Mouse (Mus musculus): ENCODE data around the gene Cog2. TPM values are rescaled to one million over a fixed set of nuclear protein-coding genes. Genes with fewer than 3 reads are reported as not detected.

Cog2 gene
- polyA plus RNA-seq, 2 experiments, result 36.1 to 40.5 TPM

- H3K4me3 ChIP-seq (replicated peaks; ENCODE audit: low read length), result no peak overlapping the region
- TF ChIP-seq POLR2A (IDR thresholded peaks at IDR 0.05; ENCODE audit: borderline replicate concordance, extremely low read depth, insufficient read depth, insufficient read length), result no peak
- WGBS, result 65% methylated on average over 5 of the region's 5 CpGs
- no peak overlapping the region for H3K4me2 ChIP-seq (replicated peaks; ENCODE audit: low read depth, low read length, severe bottlenecking)
- peaks cover 4% of the 10 kb centered on the region for H3K36me3 ChIP-seq (ENCODE audit: control insufficient read depth, insufficient read depth, low read length)
- H3K9ac ChIP-seq (ENCODE audit: low read depth, low read length, severe bottlenecking), result no peak overlapping the region
- no peaks in the 10 kb centered on the region for H3K27me3 ChIP-seq (ENCODE audit: control insufficient read depth, insufficient read depth, low read length)
- H3K9me3 ChIP-seq (ENCODE audit: control insufficient read depth, low read length), result no peaks in the 10 kb centered on the region
- ATAC-seq (ENCODE audit: low FRiP score, low read depth) (no peak), DNase-seq (ENCODE audit: low spot score) (no peak)
- no peak overlapping the region for H3K27ac ChIP-seq (replicated peaks; ENCODE audit: low read depth, low read length)
- no peaks in the 10 kb centered on the region for H3K4me1 ChIP-seq (ENCODE audit: control insufficient read depth, insufficient read depth, low read length)
Measured at GRCm38 (mm10) chr8:124557476-124557875, 36.9 kb downstream of the Cog2 start.

GRCm38 (mm10) chr8:124567126-124567525 lies 46.6 kb downstream of the Cog2 start:
- Histone ChIP-seq H3K4me2 (replicated peaks; ENCODE audit: low read depth, low read length, severe bottlenecking) (no peak overlapping the region), H3K27ac (replicated peaks; ENCODE audit: low read depth, low read length) (no peak overlapping the region), H3K9me3 (ENCODE audit: control insufficient read depth, low read length) (no peaks in the 10 kb centered on the region), H3K4me1 (ENCODE audit: control insufficient read depth, insufficient read depth, low read length) (0 out of 2 replicates have a peak, but pooled peaks cover 3% of the 10 kb centered on the region), H3K9ac (ENCODE audit: low read depth, low read length, severe bottlenecking) (no peak overlapping the region), H3K27me3 (ENCODE audit: control insufficient read depth, insufficient read depth, low read length) (no peaks in the 10 kb centered on the region), H3K4me3 (replicated peaks; ENCODE audit: low read length) (no peak overlapping the region), H3K36me3 (ENCODE audit: control insufficient read depth, insufficient read depth, low read length) (no peaks in the 10 kb centered on the region)
- ATAC-seq (ENCODE audit: low FRiP score, low read depth) (no peak), DNase-seq (ENCODE audit: low spot score) (no peak)
- 92% methylated on average over 6 of the region's 6 CpGs for WGBS
- TF ChIP-seq POLR2A (IDR thresholded peaks at IDR 0.05; ENCODE audit: borderline replicate concordance, extremely low read depth, insufficient read depth, insufficient read length), result no peak

- Histone ChIP-seq H3K9me3 (ENCODE audit: control insufficient read depth, low read length) (no peaks in the 10 kb centered on the region), H3K4me3 (replicated peaks; ENCODE audit: low read length) (no peak overlapping the region), H3K27ac (replicated peaks; ENCODE audit: low read depth, low read length) (no peak overlapping the region), H3K4me1 (ENCODE audit: control insufficient read depth, insufficient read depth, low read length) (0 out of 2 replicates have a peak, but pooled peaks cover 3% of the 10 kb centered on the region), H3K36me3 (ENCODE audit: control insufficient read depth, insufficient read depth, low read length) (no peaks in the 10 kb centered on the region), H3K27me3 (ENCODE audit: control insufficient read depth, insufficient read depth, low read length) (no peaks in the 10 kb centered on the region), H3K9ac (ENCODE audit: low read depth, low read length, severe bottlenecking) (no peak overlapping the region), H3K4me2 (replicated peaks; ENCODE audit: low read depth, low read length, severe bottlenecking) (no peak overlapping the region)
- WGBS, result 82% methylated on average over 3 of the region's 3 CpGs
- ATAC-seq (ENCODE audit: low FRiP score, low read depth) (no peak), DNase-seq (ENCODE audit: low spot score) (no peak)
- no peak for TF ChIP-seq POLR2A (IDR thresholded peaks at IDR 0.05; ENCODE audit: borderline replicate concordance, extremely low read depth, insufficient read depth, insufficient read length)
Measured at GRCm38 (mm10) chr8:124567584-124567983, 47.0 kb downstream of the Cog2 start.

- Histone ChIP-seq H3K4me1 (ENCODE audit: control insufficient read depth, insufficient read depth, low read length) (0 out of 2 replicates have a peak, but pooled peaks cover 5% of the 10 kb centered on the region), H3K4me3 (replicated peaks; ENCODE audit: low read length) (no peak overlapping the region), H3K9ac (ENCODE audit: low read depth, low read length, severe bottlenecking) (no peak overlapping the region), H3K27ac (replicated peaks; ENCODE audit: low read depth, low read length) (no peak overlapping the region), H3K4me2 (replicated peaks; ENCODE audit: low read depth, low read length, severe bottlenecking) (no peak overlapping the region), H3K27me3 (ENCODE audit: control insufficient read depth, insufficient read depth, low read length) (no peaks in the 10 kb centered on the region), H3K9me3 (ENCODE audit: control insufficient read depth, low read length) (no peaks in the 10 kb centered on the region), H3K36me3 (ENCODE audit: control insufficient read depth, insufficient read depth, low read length) (no peaks in the 10 kb centered on the region)
- WGBS, result 60% methylated on average over 2 of the region's 2 CpGs
- TF ChIP-seq POLR2A (IDR thresholded peaks at IDR 0.05; ENCODE audit: borderline replicate concordance, extremely low read depth, insufficient read depth, insufficient read length), result no peak
- DNase-seq (ENCODE audit: low spot score), result no peak
- ATAC-seq (ENCODE audit: low FRiP score, low read depth), result no peak
Measured at GRCm38 (mm10) chr8:124569100-124569499, 48.5 kb downstream of the Cog2 start.

- Histone ChIP-seq H3K36me3 (ENCODE audit: control insufficient read depth, insufficient read depth, low read length) (no peaks in the 10 kb centered on the region), H3K4me1 (ENCODE audit: control insufficient read depth, insufficient read depth, low read length) (0 out of 2 replicates have a peak, but pooled peaks cover 5% of the 10 kb centered on the region), H3K27ac (replicated peaks; ENCODE audit: low read depth, low read length) (no peak within 1 kb of the TSS), H3K27me3 (ENCODE audit: control insufficient read depth, insufficient read depth, low read length) (no peaks in the 10 kb centered on the region), H3K4me2 (replicated peaks; ENCODE audit: low read depth, low read length, severe bottlenecking) (no peak within 1 kb of the TSS), H3K9ac (ENCODE audit: low read depth, low read length, severe bottlenecking) (no peak within 1 kb of the TSS), H3K9me3 (ENCODE audit: control insufficient read depth, low read length) (no peaks in the 10 kb centered on the region), H3K4me3 (replicated peaks; ENCODE audit: low read length) (no peak within 1 kb of the TSS)
- WGBS, result 89% methylated on average over 2 of the region's 2 CpGs
- TF ChIP-seq POLR2A (IDR thresholded peaks at IDR 0.05; ENCODE audit: borderline replicate concordance, extremely low read depth, insufficient read depth, insufficient read length), result no peak
- ATAC-seq (ENCODE audit: low FRiP score, low read depth) (no peak), DNase-seq (ENCODE audit: low spot score) (no peak)
Measured at GRCm38 (mm10) chr8:124569593-124569992, 49.0 kb downstream of the Cog2 start, which contains the start of gene Agt. Agt (minus strand) TSS chr8:124569706.
